Mouse (Mus musculus) heart, adult 2 months (tissue): ENCODE data around the gene Dhx9. TPM values are rescaled to one million over a fixed set of nuclear protein-coding genes. Genes with fewer than 3 reads are reported as not detected.
"Not testable (repeated sequence)": the region's sequence is repeated elsewhere in the genome, so short reads cannot be mapped to it uniquely, and the experiment has no call there.

ENCODE experiments used
- DNase-seq, 2 experiments: peaks; one replicate each; pipeline ENCODE4 v3.0.0; 2021
- H3K27ac ChIP-seq: fragments of 200-600 bp; 2 replicates; pipeline ENCODE4 v1.8.1; 2022
- H3K27me3 ChIP-seq: fragments of 200-500 bp; 2 replicates; pipeline ENCODE4 v1.6.1; 2012; ENCODE audit warnings: mild to moderate bottlenecking, low read length, inconsistent platforms, mixed read lengths; ENCODE audit not compliant: control insufficient read depth, insufficient read depth
- H3K36me3 ChIP-seq: fragments of 200-500 bp; 2 replicates; pipeline ENCODE4 v1.6.1; 2012; ENCODE audit warnings: low read length, inconsistent platforms; ENCODE audit not compliant: control insufficient read depth, insufficient read depth
- H3K4me1 ChIP-seq: fragments of 200-500 bp; 2 replicates; pipeline ENCODE4 v1.6.1; 2011; ENCODE audit warnings: low read length; ENCODE audit not compliant: control insufficient read depth, insufficient read depth
- H3K4me3 ChIP-seq: fragments of 200-600 bp; 2 replicates; pipeline ENCODE4 v1.8.1; 2022
- H3K79me2 ChIP-seq: fragments of 200-500 bp; replicated peaks from 2 replicates; pipeline ENCODE4 v1.6.1; 2012; ENCODE audit warnings: mild to moderate bottlenecking, inconsistent platforms, low read length, moderate library complexity, mixed read lengths; ENCODE audit not compliant: control insufficient read depth, insufficient read depth
- H3K9ac ChIP-seq: fragments of 200-500 bp; 2 replicates; pipeline ENCODE4 v1.6.1; 2012; ENCODE audit warnings: low read depth, mild to moderate bottlenecking, control low read depth, inconsistent platforms, low read length, mixed read lengths
- CTCF ChIP-seq: fragments of 200-600 bp; IDR thresholded peaks from 2 replicates; pipeline ENCODE4 v1.8.1; 2022; ENCODE audit warnings: antibody characterized with exemption, mild to moderate bottlenecking, moderate library complexity
- EP300 ChIP-seq: fragments of 200-500 bp; IDR thresholded peaks from 2 replicates; pipeline ENCODE4 v1.6.1; 2011; ENCODE audit warnings: low read depth, low read length, control low read depth; ENCODE audit not compliant: insufficient read depth
- POLR2A ChIP-seq: fragments of 200-500 bp; IDR thresholded peaks from 2 replicates; pipeline ENCODE4 v1.6.1; 2011; ENCODE audit warnings: mild to moderate bottlenecking, low read depth, low read length, control low read depth; ENCODE audit not compliant: insufficient read depth
- WGBS: fragments of 180-500 bp; shearing (Covaris S2); methylation state at CpG from one replicate; pipeline ENCODE4 v1.1.7; 2018; 5-methylcytosine and 5-hydroxymethylcytosine counted together
- intact Hi-C: fragments of 180-260 bp; cut with DNase I; formaldehyde crosslinking; loops from one replicate; pipeline ENCODE4 v1.15.1; 2025
- polyA plus RNA-seq: library from polyadenylated mRNA; depleted of rRNA; stranded (reverse); fragments of >200 nt; gene quantifications from 2 replicates; pipeline ENCODE4 v1.2.3, GENCODE M21; 2012; rRNA removed
- total RNA-seq, 2 experiments: library from RNA; stranded (reverse); gene quantifications; 2 replicates each; pipeline ENCODE4 v1.2.3; 2021

Gene Dhx9
- total and polyA plus RNA-seq, 3 experiments: 10.1 to 45.4 (median 44.0) TPM

GRCm38 (mm10) chr1:153411723-153412122, 75.7 kb downstream of the Dhx9 start:
- H3K9ac ChIP-seq: no peak overlapping the region
- H3K27ac ChIP-seq: no peak overlapping the region
- H3K27me3 ChIP-seq: no peaks in the 10 kb centered on the region
- H3K4me1 ChIP-seq: no peaks in the 10 kb centered on the region
- no peaks in the 10 kb centered on the region for H3K79me2 ChIP-seq
- no peaks in the 10 kb centered on the region for H3K36me3 ChIP-seq
- WGBS: 91% methylated on average over 6 of the region's 6 CpGs
- TF ChIP-seq EP300 (no peak), POLR2A (no peak), CTCF (no peak)
- H3K4me3 ChIP-seq: no peak overlapping the region
- intact Hi-C loops: no loop called here
- no peak for DNase-seq

- DNase-seq, intact Hi-C loops: not testable (repeated sequence)
- WGBS: 88% methylated on average over 1 of the region's 4 CpGs
Observed at GRCm38 (mm10) chr1:153410915-153411314, 76.5 kb downstream of the Dhx9 start.

DNA sequence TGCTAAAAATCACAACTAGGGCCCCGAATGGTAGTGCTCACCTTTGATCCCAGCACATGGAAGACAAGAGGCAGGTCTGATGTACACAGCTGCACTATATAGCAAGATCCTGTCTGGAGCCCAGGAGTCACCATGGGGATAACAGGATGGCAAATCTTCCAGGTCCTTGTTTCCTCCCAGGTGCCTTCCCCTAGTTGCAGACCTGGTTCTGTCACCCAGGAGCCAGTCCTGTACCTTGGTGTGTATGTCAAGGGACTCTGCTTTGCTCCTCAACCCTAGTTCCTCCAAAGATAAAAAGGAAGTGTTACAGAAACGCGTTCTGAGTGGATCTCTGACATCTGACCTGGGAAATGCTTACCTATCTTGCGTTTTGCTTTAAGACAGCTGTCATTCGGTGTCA, 79.2 kb downstream of the Dhx9 start:
- H3K4me1 ChIP-seq, H3K79me2 ChIP-seq, H3K27me3 ChIP-seq, DNase-seq, intact Hi-C loops, H3K4me3 ChIP-seq, H3K9ac ChIP-seq, H3K27ac ChIP-seq, H3K36me3 ChIP-seq: not testable (repeated sequence)
- 84% methylated on average over 5 of the region's 5 CpGs for WGBS

More at GRCm38 (mm10) chr1:153410915-153411314, 76.5 kb downstream of the Dhx9 start:
- not testable (repeated sequence) for H3K4me3 ChIP-seq, H3K27ac ChIP-seq, H3K27me3 ChIP-seq, H3K36me3 ChIP-seq, H3K79me2 ChIP-seq, H3K9ac ChIP-seq, H3K4me1 ChIP-seq

DNA sequence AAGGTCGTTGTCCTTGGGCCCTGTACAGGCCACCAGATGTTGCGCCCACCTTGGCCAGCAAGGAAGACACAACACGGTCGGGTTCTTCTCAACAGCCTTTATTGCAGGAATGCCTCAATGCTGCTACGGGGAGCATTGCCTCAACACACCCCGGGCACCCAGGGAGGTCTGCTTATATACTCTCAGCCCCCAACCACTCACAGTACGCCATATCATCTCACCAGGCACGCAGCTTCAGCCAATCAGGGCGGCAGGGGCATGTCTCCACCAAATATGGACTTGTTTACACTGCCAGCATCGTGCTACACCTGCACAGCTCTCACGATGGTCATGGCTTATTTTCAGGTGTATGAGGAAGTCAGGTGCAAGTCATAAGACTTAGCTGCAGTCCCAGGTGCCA, 79.8 kb downstream of the Dhx9 start:
- H3K9ac ChIP-seq, H3K79me2 ChIP-seq, H3K27ac ChIP-seq, H3K4me3 ChIP-seq, DNase-seq, H3K36me3 ChIP-seq, intact Hi-C loops, H3K4me1 ChIP-seq, H3K27me3 ChIP-seq: not testable (repeated sequence)
- 86% methylated on average over 11 of the region's 11 CpGs for WGBS

Other genes starting within 250 kb of the Dhx9 start
- 100 to 1,000 TPM; 111 to 116 TPM for gene Lamc1, start 154.9 kb downstream of the Dhx9 start, total RNA-seq
- 103 and 138 TPM in 2 replicates for gene Lamc1, start 154.9 kb downstream of the Dhx9 start, polyA plus RNA-seq
- gene Shcbp1l, start 62.5 kb downstream of the Dhx9 start, total RNA-seq: not detected
- gene Shcbp1l, start 62.5 kb downstream of the Dhx9 start, polyA plus RNA-seq: 0.06 TPM in 1 of 2 replicates, not detected in the other
- gene Npl, start 62.4 kb upstream of the Dhx9 start, total RNA-seq: 1 to 10 TPM; 1.5 to 2.1 TPM
- 0.43 and 0.70 TPM in 2 replicates for gene Npl, start 62.4 kb upstream of the Dhx9 start, polyA plus RNA-seq
- gene Rgs8, start 165.4 kb upstream of the Dhx9 start, total RNA-seq: not detected
- gene Rgs8, start 165.4 kb upstream of the Dhx9 start, polyA plus RNA-seq: 0.06 TPM in 2 replicates